Comparison of ENCODE assay signal across 14 mouse cellular contexts in the genomic region with DNA sequence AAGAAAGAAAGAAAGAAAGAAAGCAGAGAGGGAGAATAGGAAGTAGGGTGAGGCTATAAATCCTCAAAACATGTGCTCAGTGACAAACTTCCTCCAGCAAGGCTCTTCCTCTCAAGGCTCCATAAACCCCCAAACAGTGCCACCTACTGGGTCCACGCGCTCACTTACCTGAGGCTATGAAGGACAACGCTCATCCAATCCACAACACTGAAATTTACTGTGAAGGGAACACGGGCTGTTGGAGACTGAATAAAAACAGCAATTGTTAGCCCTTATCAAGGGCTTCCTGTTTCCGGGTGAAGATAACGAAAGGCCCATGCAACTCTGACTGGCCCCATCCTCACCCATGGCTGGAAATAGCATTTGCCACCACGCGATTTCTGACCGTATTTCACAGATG.
DNase-seq lines count a peak whose midpoint lies in the region; ATAC-seq and TF ChIP-seq lines count a peak whose summit lies in the region.
"Had no signal": no experiment of that assay in that cellular context is flagged by ENCODE, and none has a peak within 500 bp of the region (broad histone marks: within the 10 kb centered on the region; RNA-seq: fewer than 3 reads in every experiment).

No protein-coding gene starts in this region.

- H3K27me3 ChIP-seq in ES-Bruce4 (ENCODE audit: control insufficient read depth, insufficient read depth, low read length, poor library complexity, severe bottlenecking) = no peaks in the 10 kb centered on the region
- H3K27me3 ChIP-seq in liver, embryonic 13.5 days = no peaks in the 10 kb centered on the region
- no peaks in the 10 kb centered on the region for H3K27me3 ChIP-seq in midbrain, embryonic 11.5 days (ENCODE audit: control insufficient read depth, insufficient read depth, low read length)
- H3K27me3 ChIP-seq: limb, embryonic 13.5 days; megakaryocyte, embryonic 14.5 days; neural tube, embryonic 12.5 days had no signal

- H3K4me2 ChIP-seq in liver, embryonic 13.5 days = no peak overlapping the region
- H3K4me2 ChIP-seq in midbrain, embryonic 11.5 days = no peak overlapping the region
- H3K4me2 ChIP-seq: limb, embryonic 13.5 days; neural tube, embryonic 12.5 days had no signal

- peak; percentile 55; the same call in 1 of the 2 replicates for ATAC-seq in liver, embryonic 13.5 days (ENCODE audit: low read depth)
- no peak for ATAC-seq in midbrain, embryonic 11.5 days (ENCODE audit: low FRiP score)

- TF ChIP-seq POLR2A in ES-Bruce4 (IDR thresholded peaks at IDR 0.05; ENCODE audit: insufficient read depth, low read length) = no peak
- TF ChIP-seq POLR2A in bone marrow, adult 2 months (IDR thresholded peaks at IDR 0.05; ENCODE audit: borderline replicate concordance, control insufficient read depth, low read depth, low read length) = no peak

- H3K4me3 ChIP-seq in layer of hippocampus, adult 2 months = no peak overlapping the region
- no peak overlapping the region for H3K4me3 ChIP-seq in ES-Bruce4 (ENCODE audit: low read depth, low read length)
- H3K4me3 ChIP-seq in bone marrow, adult 2 months (replicated peaks; ENCODE audit: control insufficient read depth, low read depth, low read length) = no peak overlapping the region
- H3K4me3 ChIP-seq in liver, embryonic 13.5 days (replicated peaks) = no peak overlapping the region
- no peak overlapping the region for H3K4me3 ChIP-seq in midbrain, embryonic 11.5 days (ENCODE audit: low read depth, low read length)
- H3K4me3 ChIP-seq: embryonic facial prominence, embryonic 10.5 days; limb, embryonic 13.5 days; megakaryocyte, embryonic 14.5 days; neural tube, embryonic 12.5 days had no signal

- no peaks in the 10 kb centered on the region for H3K4me1 ChIP-seq in ES-Bruce4 (ENCODE audit: control insufficient read depth, insufficient read depth, low read length)
- no peaks in the 10 kb centered on the region for H3K4me1 ChIP-seq in bone marrow, adult 2 months (ENCODE audit: control insufficient read depth, insufficient read depth, low read length)
- H3K4me1 ChIP-seq in liver, embryonic 13.5 days (replicated peaks) = peaks cover 5% of the 10 kb centered on the region; the same call in 1 of the 2 replicates
- no peaks in the 10 kb centered on the region for H3K4me1 ChIP-seq in midbrain, embryonic 11.5 days (ENCODE audit: control insufficient read depth, insufficient read depth, low read length)
- H3K4me1 ChIP-seq: embryonic facial prominence, embryonic 10.5 days; limb, embryonic 13.5 days; neural tube, embryonic 12.5 days had no signal

- no peaks in the 10 kb centered on the region for H3K36me3 ChIP-seq in ES-Bruce4 (ENCODE audit: control insufficient read depth, insufficient read depth, low read length, poor library complexity, severe bottlenecking)
- H3K36me3 ChIP-seq in liver, embryonic 13.5 days = no peaks in the 10 kb centered on the region
- H3K36me3 ChIP-seq in midbrain, embryonic 11.5 days (ENCODE audit: control insufficient read depth, insufficient read depth, low read length) = no peaks in the 10 kb centered on the region
- H3K36me3 ChIP-seq: embryonic facial prominence, embryonic 10.5 days; limb, embryonic 13.5 days; neural tube, embryonic 12.5 days had no signal

- TF ChIP-seq CTCF in layer of hippocampus, adult 2 months (conservative IDR thresholded peaks at IDR 0.05) = peak; percentile 15; the same call in 1 of the 2 replicates
- TF ChIP-seq CTCF in ES-Bruce4 (IDR thresholded peaks at IDR 0.05; ENCODE audit: low read depth, low read length) = peak; percentile 35
- TF ChIP-seq CTCF in bone marrow, adult 2 months (IDR thresholded peaks at IDR 0.05; ENCODE audit: control insufficient read depth, insufficient read depth, low read length) = peak; percentile 19; the same call in 1 of the 2 replicates

- DNase-seq in layer of hippocampus, adult 2 months (ENCODE audit: low spot score in 2 of 2) = no peak
- no peak for DNase-seq in layer of hippocampus, adult 9-11 months
- no peak for DNase-seq in liver, embryonic 13.5 days
- no peak for DNase-seq in cerebellum, postnatal 4 days (ENCODE audit: low spot score in 2 of 2)
- DNase-seq in midbrain, embryonic 11.5 days (ENCODE audit: low spot score, missing footprints) = no peak
- DNase-seq in heart, postnatal 14 days = no peak
- DNase-seq: kidney, adult 11 months; thymus, postnatal 25 days had no signal

- TF ChIP-seq EP300 in ES-Bruce4 (IDR thresholded peaks at IDR 0.05; ENCODE audit: insufficient read depth, low read depth, low read length) = no peak

- no peak overlapping the region for H3K27ac ChIP-seq in layer of hippocampus, adult 2 months
- no peak overlapping the region for H3K27ac ChIP-seq in ES-Bruce4 (ENCODE audit: insufficient read depth, low read length)
- no peak overlapping the region for H3K27ac ChIP-seq in bone marrow, adult 2 months (ENCODE audit: control insufficient read depth, insufficient read depth, low read depth, low read length, poor library complexity)
- H3K27ac ChIP-seq in liver, embryonic 13.5 days = no peak overlapping the region
- no peak overlapping the region for H3K27ac ChIP-seq in midbrain, embryonic 11.5 days (ENCODE audit: low read depth, low read length)
- H3K27ac ChIP-seq: embryonic facial prominence, embryonic 10.5 days; limb, embryonic 13.5 days; neural tube, embryonic 12.5 days had no signal

- H3K9me3 ChIP-seq in ES-Bruce4 (replicated peaks; ENCODE audit: control insufficient read depth, insufficient read depth, low read length, poor library complexity, severe bottlenecking) = no peaks in the 10 kb centered on the region
- no peaks in the 10 kb centered on the region for H3K9me3 ChIP-seq in liver, embryonic 13.5 days (replicated peaks)
- no peaks in the 10 kb centered on the region for H3K9me3 ChIP-seq in midbrain, embryonic 11.5 days (ENCODE audit: control insufficient read depth, low read length)
- H3K9me3 ChIP-seq: embryonic facial prominence, embryonic 10.5 days; limb, embryonic 13.5 days; megakaryocyte, embryonic 14.5 days; neural tube, embryonic 12.5 days had no signal

- intact Hi-C loops in heart, postnatal 14 days (cut with DNase I) = no loop called here

- 50% methylated on average over 9 of the region's 9 CpGs for WGBS in bone marrow, adult 2 months
- WGBS in liver, embryonic 13.5 days (ENCODE audit: insufficient replicate concordance) = 35% methylated on average over 9 of the region's 9 CpGs
- 85% methylated on average over 9 of the region's 9 CpGs for WGBS in midbrain, embryonic 11.5 days

- no peak overlapping the region for H3K9ac ChIP-seq in ES-Bruce4 (ENCODE audit: low read depth, poor library complexity, severe bottlenecking)
- no peak overlapping the region for H3K9ac ChIP-seq in liver, embryonic 13.5 days
- no peak overlapping the region for H3K9ac ChIP-seq in midbrain, embryonic 11.5 days (ENCODE audit: low read length)
- H3K9ac ChIP-seq: limb, embryonic 13.5 days; neural tube, embryonic 12.5 days had no signal
